Mouse (Mus musculus): ENCODE data around the gene Gng5. TPM values are rescaled to one million over a fixed set of nuclear protein-coding genes. Genes with fewer than 3 reads are reported as not detected.

Gng5 gene
- polyA plus RNA-seq (2015; fragmentation: Nextera tagmentation; extraction: Ambion mirVana), result 729 and 820 TPM in 2 replicates

GRCm38 (mm10) chr3:146499431-146500002, at the start of gene Gng5, which contains the start of gene Spata1:
Gene Gng5 (plus strand): TSS chr3:146499807.
Gene Spata1 (minus strand): TSS chr3:146499753.
- 0% methylated on average over 70 of the region's 88 CpGs for WGBS
- Histone ChIP-seq H3K4me2 (peak within 1 kb of the TSS; percentile 55), H3K4me3 (peak within 1 kb of the TSS; percentile 86), H3K4me1 (peaks cover 14% of the 10 kb centered on the region), H3K9me3 (no peaks in the 10 kb centered on the region), H3K27me3 (no peaks in the 10 kb centered on the region), H3K27ac (peak within 1 kb of the TSS; percentile 97), H3K9ac (peak within 1 kb of the TSS; percentile 90), H3K36me3 (peaks cover 9% of the 10 kb centered on the region; the same call in 1 of the 2 replicates)
- ATAC-seq (ENCODE audit: insufficient number of reproducible peaks, low FRiP score, low TSS enrichment, low read depth), result peak; percentile 93

DNA sequence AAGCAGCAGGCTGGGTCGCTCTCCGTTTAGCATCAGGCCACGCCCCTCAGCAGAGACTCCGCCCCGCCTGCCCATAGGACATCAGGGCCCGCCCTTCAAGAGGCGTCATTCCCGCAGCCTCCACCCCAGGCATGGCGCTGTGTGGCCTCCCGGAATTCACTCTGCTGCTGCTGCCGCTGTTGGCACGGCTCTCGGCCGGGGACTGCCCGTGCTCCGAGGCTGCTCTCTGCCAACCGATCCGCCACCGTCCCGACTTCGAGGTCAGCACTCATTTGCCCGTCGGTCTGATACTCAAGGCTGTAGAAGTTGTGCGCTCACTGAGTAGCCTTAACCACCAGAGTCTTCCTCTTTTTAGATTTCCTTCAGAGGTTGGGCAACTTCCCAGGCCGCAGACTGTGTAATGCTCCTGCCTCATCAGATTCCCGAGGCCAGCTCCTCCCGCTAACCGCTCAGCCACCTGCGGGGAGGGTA, 49.2 kb upstream of the Gng5 start:
- H3K4me1 ChIP-seq, result peaks cover 8% of the 10 kb centered on the region
- peak; percentile 97 for ATAC-seq (ENCODE audit: insufficient number of reproducible peaks, low FRiP score, low TSS enrichment, low read depth)
- H3K27me3 ChIP-seq, result no peaks in the 10 kb centered on the region
- H3K9ac ChIP-seq, result peak overlapping the region; percentile 61
- WGBS, result under 1% methylated on average over 29 of the region's 29 CpGs
- peak overlapping the region; percentile 87 for H3K27ac ChIP-seq
- H3K4me2 ChIP-seq, result peak overlapping the region; percentile 64
- H3K9me3 ChIP-seq, result no peaks in the 10 kb centered on the region
- peak overlapping the region; percentile 59 for H3K4me3 ChIP-seq
- no peaks in the 10 kb centered on the region for H3K36me3 ChIP-seq

- H3K4me2 ChIP-seq, result no peak overlapping the region
- no peaks in the 10 kb centered on the region for H3K9me3 ChIP-seq
- no peaks in the 10 kb centered on the region for H3K36me3 ChIP-seq
Observed at GRCm38 (mm10) chr3:146451375-146451774, 48.2 kb upstream of the Gng5 start.

DNA sequence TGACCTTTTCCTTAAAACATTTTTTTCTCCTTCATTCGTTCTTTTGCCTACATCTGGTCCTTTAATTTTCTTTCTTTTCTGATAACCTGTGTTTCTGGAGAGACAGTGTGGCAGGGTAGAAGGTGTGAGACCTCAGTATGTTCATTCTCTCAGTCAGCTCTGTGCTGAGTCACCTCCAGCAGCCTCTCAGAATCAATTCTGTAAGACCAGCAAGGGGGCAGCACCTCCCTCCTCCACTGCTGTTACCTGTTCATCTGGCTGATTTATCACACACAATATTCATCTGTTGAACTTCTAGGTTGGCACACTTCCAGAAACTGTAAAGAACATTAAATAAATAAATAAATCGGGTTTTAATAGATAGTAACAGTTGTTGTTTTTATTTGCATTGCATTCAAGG, 36.7 kb upstream of the Gng5 start:
- Histone ChIP-seq H3K27me3 (no peaks in the 10 kb centered on the region), H3K4me1 (no peaks in the 10 kb centered on the region), H3K36me3 (no peaks in the 10 kb centered on the region), H3K9me3 (no peaks in the 10 kb centered on the region), H3K27ac (no peak overlapping the region), H3K9ac (no peak overlapping the region), H3K4me3 (no peak overlapping the region), H3K4me2 (no peak overlapping the region)
- no peak for ATAC-seq (ENCODE audit: insufficient number of reproducible peaks, low FRiP score, low TSS enrichment, low read depth)
- 57% methylated on average over 2 of the region's 2 CpGs for WGBS

More at GRCm38 (mm10) chr3:146451375-146451774, 48.2 kb upstream of the Gng5 start:
- H3K4me1 ChIP-seq, result peaks cover 8% of the 10 kb centered on the region
- no peak overlapping the region for H3K4me3 ChIP-seq
- H3K9ac ChIP-seq, result no peak overlapping the region
- H3K27ac ChIP-seq, result no peak overlapping the region
- no peak for ATAC-seq (ENCODE audit: insufficient number of reproducible peaks, low FRiP score, low TSS enrichment, low read depth)
- no peaks in the 10 kb centered on the region for H3K27me3 ChIP-seq
- WGBS, result 80% methylated on average over 5 of the region's 5 CpGs

GRCm38 (mm10) chr3:146469226-146469625, 30.4 kb upstream of the Gng5 start:
- H3K4me3 ChIP-seq, result no peak overlapping the region
- H3K27me3 ChIP-seq, result no peaks in the 10 kb centered on the region
- ATAC-seq (ENCODE audit: insufficient number of reproducible peaks, low FRiP score, low TSS enrichment, low read depth), result no peak
- 78% methylated on average over 2 of the region's 2 CpGs for WGBS
- H3K4me1 ChIP-seq, result no peaks in the 10 kb centered on the region
- no peaks in the 10 kb centered on the region for H3K36me3 ChIP-seq
- H3K27ac ChIP-seq, result no peak overlapping the region
- no peak overlapping the region for H3K4me2 ChIP-seq
- H3K9me3 ChIP-seq, result no peaks in the 10 kb centered on the region
- H3K9ac ChIP-seq, result no peak overlapping the region

- Histone ChIP-seq H3K9ac (no peak overlapping the region), H3K4me2 (no peak overlapping the region), H3K27me3 (no peaks in the 10 kb centered on the region), H3K9me3 (no peaks in the 10 kb centered on the region), H3K4me1 (no peaks in the 10 kb centered on the region), H3K36me3 (no peaks in the 10 kb centered on the region), H3K4me3 (no peak overlapping the region), H3K27ac (no peak overlapping the region)
- ATAC-seq (ENCODE audit: insufficient number of reproducible peaks, low FRiP score, low TSS enrichment, low read depth), result no peak
- WGBS, result 75% methylated on average over 4 of the region's 4 CpGs
Observed at GRCm38 (mm10) chr3:146472657-146473056, 26.9 kb upstream of the Gng5 start.

GRCm38 (mm10) chr3:146473741-146474140, 25.9 kb upstream of the Gng5 start:
- no peak for ATAC-seq (ENCODE audit: insufficient number of reproducible peaks, low FRiP score, low TSS enrichment, low read depth)

DNA sequence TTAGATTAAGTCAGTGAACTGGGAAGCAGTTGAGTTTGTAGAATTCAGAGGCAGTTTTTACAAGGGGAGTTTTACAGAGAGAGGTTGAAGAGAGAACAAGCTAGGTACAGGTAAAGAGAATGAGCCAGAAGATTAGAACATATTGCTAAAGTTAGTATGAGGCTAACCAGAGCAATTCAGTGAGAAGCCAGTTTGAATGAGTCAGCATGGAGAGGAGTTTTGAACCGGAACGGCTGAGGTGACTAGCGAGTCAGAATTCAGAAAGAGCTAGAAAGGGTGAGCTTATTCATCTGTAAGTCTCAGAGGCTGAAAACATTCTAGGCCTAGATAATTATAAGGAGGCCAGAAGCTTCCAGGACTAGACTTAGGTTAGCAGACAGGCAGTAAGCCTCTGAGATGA, 25.2 kb upstream of the Gng5 start:
- Histone ChIP-seq H3K4me3 (no peak overlapping the region), H3K4me2 (no peak overlapping the region), H3K4me1 (no peaks in the 10 kb centered on the region), H3K36me3 (no peaks in the 10 kb centered on the region), H3K9ac (no peak overlapping the region), H3K9me3 (no peaks in the 10 kb centered on the region), H3K27me3 (no peaks in the 10 kb centered on the region), H3K27ac (no peak overlapping the region)
- WGBS, result 86% methylated on average over 3 of the region's 3 CpGs
- no peak for ATAC-seq (ENCODE audit: insufficient number of reproducible peaks, low FRiP score, low TSS enrichment, low read depth)

More at GRCm38 (mm10) chr3:146473741-146474140, 25.9 kb upstream of the Gng5 start:
- Histone ChIP-seq H3K9me3 (no peaks in the 10 kb centered on the region), H3K4me1 (no peaks in the 10 kb centered on the region), H3K27me3 (no peaks in the 10 kb centered on the region), H3K36me3 (no peaks in the 10 kb centered on the region), H3K4me3 (no peak overlapping the region), H3K4me2 (no peak overlapping the region), H3K9ac (no peak overlapping the region), H3K27ac (no peak overlapping the region)

- H3K36me3 ChIP-seq, result peaks cover 4% of the 10 kb centered on the region; the same call in 1 of the 2 replicates
- WGBS, result 69% methylated on average over 2 of the region's 2 CpGs
- no peaks in the 10 kb centered on the region for H3K27me3 ChIP-seq
- H3K9me3 ChIP-seq, result no peaks in the 10 kb centered on the region
- H3K9ac ChIP-seq, result no peak overlapping the region
- H3K4me1 ChIP-seq, result no peaks in the 10 kb centered on the region
- no peak overlapping the region for H3K27ac ChIP-seq
- H3K4me3 ChIP-seq, result no peak overlapping the region
- no peak for ATAC-seq (ENCODE audit: insufficient number of reproducible peaks, low FRiP score, low TSS enrichment, low read depth)
- no peak overlapping the region for H3K4me2 ChIP-seq
Observed at GRCm38 (mm10) chr3:146482044-146482443, 17.6 kb upstream of the Gng5 start.

DNA sequence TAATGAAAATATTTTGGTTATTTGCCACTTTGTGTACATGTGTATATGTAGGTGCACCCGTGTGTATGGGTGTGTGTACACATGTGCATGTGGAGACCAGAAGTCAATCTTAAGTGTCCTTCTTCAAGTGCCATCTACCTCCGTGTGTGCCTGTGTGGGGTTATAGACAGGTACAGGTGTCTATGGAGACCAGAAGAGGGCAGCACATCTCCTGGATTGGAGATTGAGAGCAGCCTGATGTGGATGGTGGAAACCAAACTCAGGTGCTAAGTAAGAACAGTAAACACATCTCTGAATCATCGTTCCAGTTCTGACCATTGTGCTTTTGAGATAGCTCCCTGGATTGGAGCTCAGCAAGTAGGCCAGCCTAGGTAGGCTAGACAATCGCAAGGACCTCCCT, 13.1 kb upstream of the Gng5 start:
- Histone ChIP-seq H3K36me3 (peaks cover 4% of the 10 kb centered on the region; the same call in 1 of the 2 replicates), H3K4me2 (no peak overlapping the region), H3K4me1 (no peaks in the 10 kb centered on the region), H3K27me3 (no peaks in the 10 kb centered on the region), H3K4me3 (no peak overlapping the region), H3K9ac (no peak overlapping the region), H3K27ac (no peak overlapping the region), H3K9me3 (no peaks in the 10 kb centered on the region)
- 86% methylated on average over 4 of the region's 4 CpGs for WGBS
- ATAC-seq (ENCODE audit: insufficient number of reproducible peaks, low FRiP score, low TSS enrichment, low read depth), result no peak

- Histone ChIP-seq H3K9ac (no peak overlapping the region), H3K4me2 (no peak overlapping the region), H3K9me3 (no peaks in the 10 kb centered on the region), H3K36me3 (no peaks in the 10 kb centered on the region), H3K27me3 (no peaks in the 10 kb centered on the region), H3K27ac (no peak overlapping the region), H3K4me1 (no peaks in the 10 kb centered on the region), H3K4me3 (no peak overlapping the region)
- WGBS, result 90% methylated on average over 8 of the region's 8 CpGs
- ATAC-seq (ENCODE audit: insufficient number of reproducible peaks, low FRiP score, low TSS enrichment, low read depth), result no peak
Observed at GRCm38 (mm10) chr3:146494941-146495340, 4.7 kb upstream of the Gng5 start.

GRCm38 (mm10) chr3:146498989-146499388, 618 bp upstream of the Gng5 start:
- no peak for ATAC-seq (ENCODE audit: insufficient number of reproducible peaks, low FRiP score, low TSS enrichment, low read depth)
- Histone ChIP-seq H3K4me1 (peaks cover 14% of the 10 kb centered on the region), H3K27ac (peak overlapping the region; percentile 97), H3K9me3 (no peaks in the 10 kb centered on the region), H3K27me3 (no peaks in the 10 kb centered on the region), H3K4me2 (peak overlapping the region; percentile 47), H3K36me3 (peaks cover 9% of the 10 kb centered on the region; the same call in 1 of the 2 replicates), H3K9ac (peak overlapping the region; percentile 90), H3K4me3 (peak overlapping the region; percentile 86)
- WGBS, result 3% methylated on average over 13 of the region's 13 CpGs
